Mouse (Mus musculus): Measurements from ENCODE around the gene Hes6. TPM values are rescaled to one million over a fixed set of nuclear protein-coding genes. Genes with fewer than 3 reads are reported as not detected.

Gene Hes6
- 100 and 101 TPM in 2 replicates for polyA plus RNA-seq (2014; fragmentation: Nextera tagmentation; extraction: Ambion mirVana)

DNA sequence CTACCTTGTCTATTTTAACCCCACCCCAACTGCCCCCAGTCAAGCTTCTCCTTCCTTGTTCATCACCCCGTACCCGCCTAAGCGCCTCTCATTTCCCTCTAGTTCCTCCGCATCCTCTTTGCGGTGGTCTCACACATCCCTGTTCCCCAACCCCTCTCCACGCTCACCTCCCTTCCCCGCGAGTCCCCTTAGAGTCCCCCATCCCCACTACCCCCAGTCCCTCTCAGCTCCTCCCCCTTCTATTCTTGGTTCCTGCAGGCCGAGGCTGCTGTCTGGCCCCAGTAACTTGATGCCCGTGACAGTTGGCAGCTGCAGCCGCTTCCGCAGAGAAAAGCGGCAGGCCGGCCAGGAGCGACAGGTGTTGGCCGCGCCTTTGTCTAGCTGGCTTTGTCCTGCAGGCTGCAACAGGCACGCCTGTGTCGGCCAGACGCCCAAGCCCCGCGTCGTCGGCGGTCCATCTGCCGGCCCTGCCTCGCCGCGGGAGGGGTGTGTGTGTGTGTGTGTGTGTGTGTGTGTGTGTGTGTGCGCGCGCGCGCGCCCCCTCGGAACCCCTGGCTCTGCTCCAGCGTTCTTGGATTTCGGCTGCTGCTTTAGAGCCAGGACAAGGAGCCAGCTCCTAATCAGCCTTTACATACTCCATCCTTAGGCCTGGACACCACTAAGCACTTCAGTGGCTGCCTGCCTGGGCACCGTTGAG, at the start of gene Hes6:
TSS of gene Hes6 (minus strand) at position 141 of the 697 bp plus-strand sequence.
- ATAC-seq (ENCODE audit: low read depth), result peak; percentile 46
- H3K4me2 ChIP-seq (ENCODE audit: low read depth, low read length), result peak within 1 kb of the TSS; percentile 98
- peaks cover 5% of the 10 kb centered on the region; the same call in 1 of the 2 replicates for H3K36me3 ChIP-seq (ENCODE audit: control insufficient read depth, insufficient read depth, low read length)
- 0% methylated on average over 38 of the region's 39 CpGs for WGBS
- peak within 1 kb of the TSS; percentile 84 for H3K4me3 ChIP-seq (ENCODE audit: low read depth, low read length)
- peaks cover 19% of the 10 kb centered on the region for H3K4me1 ChIP-seq (ENCODE audit: control insufficient read depth, insufficient read depth, low read length)
- no peaks in the 10 kb centered on the region for H3K9me3 ChIP-seq (ENCODE audit: control insufficient read depth, low read length)
- peak within 1 kb of the TSS; percentile 91 for H3K27ac ChIP-seq (ENCODE audit: low read depth, low read length)
- H3K9ac ChIP-seq (replicated peaks; ENCODE audit: low read depth, low read length), result peak within 1 kb of the TSS; percentile 88
- H3K27me3 ChIP-seq (ENCODE audit: control insufficient read depth, insufficient read depth, low read length), result no peaks in the 10 kb centered on the region

DNA sequence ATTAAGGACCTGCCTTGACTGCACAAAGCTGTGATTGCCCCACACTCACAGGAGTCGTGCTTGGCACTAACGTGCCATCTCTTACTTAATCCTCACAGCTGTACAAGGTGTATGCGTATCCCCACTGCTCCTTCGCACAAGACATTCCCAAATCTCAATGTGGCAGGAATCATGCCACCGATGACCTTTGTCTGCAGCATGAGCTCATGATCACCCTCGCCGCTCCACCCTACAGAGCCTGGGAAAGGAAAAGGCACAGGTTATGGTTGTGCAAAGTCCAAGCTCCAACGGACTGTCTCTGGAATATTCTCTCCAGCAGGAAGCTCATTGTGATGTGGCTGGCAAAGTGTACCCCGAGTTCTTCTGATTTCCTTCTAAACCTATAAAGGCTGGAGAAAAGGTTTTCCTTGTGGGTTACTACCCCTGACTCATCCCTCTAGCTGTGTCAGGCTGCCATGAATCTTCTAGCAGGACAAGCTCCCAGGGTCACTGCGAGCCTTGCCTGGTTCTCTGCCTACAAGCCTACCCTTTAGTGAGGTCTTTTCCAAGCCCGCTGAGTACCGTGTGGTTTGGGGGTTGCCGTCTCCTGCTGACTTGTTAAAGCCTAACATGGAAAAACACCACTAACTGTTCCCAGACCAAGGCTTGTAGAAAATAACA, 49.6 kb upstream of the Hes6 start:
- WGBS, result 90% methylated on average over 13 of the region's 13 CpGs
- H3K36me3 ChIP-seq (ENCODE audit: control insufficient read depth, insufficient read depth, low read length), result no peaks in the 10 kb centered on the region
- H3K4me1 ChIP-seq (ENCODE audit: control insufficient read depth, insufficient read depth, low read length), result peaks cover 4% of the 10 kb centered on the region; the same call in 1 of the 2 replicates
- no peak for ATAC-seq (ENCODE audit: low read depth)
- H3K9ac ChIP-seq (replicated peaks; ENCODE audit: low read depth, low read length), result no peak overlapping the region
- H3K4me2 ChIP-seq (ENCODE audit: low read depth, low read length), result no peak overlapping the region
- H3K27me3 ChIP-seq (ENCODE audit: control insufficient read depth, insufficient read depth, low read length), result no peaks in the 10 kb centered on the region
- H3K9me3 ChIP-seq (ENCODE audit: control insufficient read depth, low read length), result no peaks in the 10 kb centered on the region
- H3K27ac ChIP-seq (ENCODE audit: low read depth, low read length), result no peak overlapping the region
- no peak overlapping the region for H3K4me3 ChIP-seq (ENCODE audit: low read depth, low read length)

DNA sequence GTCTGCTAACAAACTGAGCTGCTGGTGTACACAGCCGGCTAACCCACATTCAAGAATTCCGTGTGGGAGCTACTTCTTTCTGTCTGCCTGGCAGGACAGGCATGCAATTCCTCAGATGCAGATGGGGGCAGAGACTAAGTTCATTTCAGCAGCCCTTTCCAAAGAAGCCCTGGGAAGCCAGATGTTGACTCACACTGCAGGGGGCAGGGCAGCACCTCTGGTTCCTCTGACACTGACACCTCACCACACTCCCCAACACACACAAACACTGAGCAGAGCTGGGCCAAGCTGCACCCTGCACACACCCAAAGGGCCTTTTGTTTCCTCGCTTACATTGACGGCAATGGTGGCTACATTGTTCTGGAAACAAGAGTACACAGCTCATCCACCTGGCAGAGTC, 46.7 kb upstream of the Hes6 start:
- ATAC-seq (ENCODE audit: low read depth), result no peak
- Histone ChIP-seq H3K9me3 (ENCODE audit: control insufficient read depth, low read length) (no peaks in the 10 kb centered on the region), H3K36me3 (ENCODE audit: control insufficient read depth, insufficient read depth, low read length) (no peaks in the 10 kb centered on the region), H3K9ac (replicated peaks; ENCODE audit: low read depth, low read length) (no peak overlapping the region), H3K27ac (ENCODE audit: low read depth, low read length) (no peak overlapping the region), H3K27me3 (ENCODE audit: control insufficient read depth, insufficient read depth, low read length) (no peaks in the 10 kb centered on the region), H3K4me3 (ENCODE audit: low read depth, low read length) (no peak overlapping the region), H3K4me1 (ENCODE audit: control insufficient read depth, insufficient read depth, low read length) (peaks cover 15% of the 10 kb centered on the region), H3K4me2 (ENCODE audit: low read depth, low read length) (no peak overlapping the region)
- 57% methylated on average over 4 of the region's 4 CpGs for WGBS

DNA sequence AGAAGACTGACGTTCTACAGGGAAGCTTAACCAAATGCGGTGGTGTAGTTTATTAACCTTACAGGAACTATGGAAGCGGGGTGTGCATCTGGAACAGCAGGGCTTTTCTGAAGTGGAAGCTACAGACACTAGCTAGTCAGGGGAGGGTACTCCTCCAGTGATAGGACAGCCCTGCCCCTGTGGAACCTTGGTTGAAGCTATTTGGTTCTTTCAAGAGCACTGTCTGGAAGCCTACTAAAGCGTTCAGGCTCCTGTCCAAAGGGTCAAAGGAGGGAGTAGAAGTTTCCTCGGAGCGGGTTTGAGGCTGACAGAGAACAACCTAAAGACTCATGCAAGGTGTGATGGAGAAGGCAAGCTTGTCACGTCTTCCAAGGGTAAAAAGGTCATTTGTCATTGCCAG, 46.2 kb upstream of the Hes6 start:
- no peaks in the 10 kb centered on the region for H3K9me3 ChIP-seq (ENCODE audit: control insufficient read depth, low read length)
- no peaks in the 10 kb centered on the region for H3K36me3 ChIP-seq (ENCODE audit: control insufficient read depth, insufficient read depth, low read length)
- H3K27ac ChIP-seq (ENCODE audit: low read depth, low read length), result peak overlapping the region; percentile 49; the same call in 1 of the 2 replicates
- ATAC-seq (ENCODE audit: low read depth), result no peak
- peak overlapping the region; percentile 76 for H3K4me3 ChIP-seq (ENCODE audit: low read depth, low read length)
- WGBS, result 45% methylated on average over 7 of the region's 7 CpGs
- no peaks in the 10 kb centered on the region for H3K27me3 ChIP-seq (ENCODE audit: control insufficient read depth, insufficient read depth, low read length)
- H3K4me2 ChIP-seq (ENCODE audit: low read depth, low read length), result peak overlapping the region; percentile 54
- H3K9ac ChIP-seq (replicated peaks; ENCODE audit: low read depth, low read length), result peak overlapping the region; percentile 8; the same call in 1 of the 2 replicates
- peaks cover 20% of the 10 kb centered on the region for H3K4me1 ChIP-seq (ENCODE audit: control insufficient read depth, insufficient read depth, low read length)

DNA sequence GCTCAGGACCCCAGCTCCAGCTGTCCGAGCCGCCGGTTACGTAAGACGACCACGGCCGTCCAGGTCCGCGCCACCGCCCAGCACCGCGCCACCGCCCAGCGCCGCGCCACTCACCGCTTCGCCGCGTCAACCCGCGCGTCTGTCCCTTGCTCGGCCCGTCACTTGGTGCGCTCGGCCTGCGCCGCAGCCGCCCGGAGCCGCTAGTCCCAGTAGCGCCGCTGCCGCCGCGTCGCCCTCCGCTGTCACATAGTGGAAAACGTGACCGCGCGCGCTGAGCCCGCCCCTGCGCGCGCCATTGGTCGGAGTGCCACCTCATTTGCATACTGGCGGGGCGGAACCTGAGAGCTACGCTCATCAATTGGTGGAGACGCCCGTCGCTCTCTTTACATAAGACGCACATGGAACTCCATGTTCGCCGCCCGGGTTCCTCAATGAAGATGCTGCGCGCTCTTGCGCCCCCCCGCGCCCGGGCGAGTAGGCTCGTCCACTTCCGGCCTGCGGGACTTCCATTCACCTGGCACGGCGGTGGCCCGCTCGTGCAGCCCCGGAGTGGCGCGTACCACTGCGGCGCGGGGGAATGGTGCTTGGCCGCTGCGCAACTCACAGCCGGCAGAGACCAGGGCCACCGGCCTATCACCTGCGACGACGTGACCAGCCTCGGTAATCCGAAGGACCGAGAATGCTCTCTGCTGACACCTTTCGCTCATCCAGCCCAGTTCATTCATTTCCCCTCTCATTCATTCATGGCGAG, 45.4 kb upstream of the Hes6 start, which contains the start of gene Per2:
TSS of gene Per2 (minus strand) at position 266 of the 751 bp plus-strand sequence.
- H3K4me3 ChIP-seq (ENCODE audit: low read depth, low read length), result peak within 1 kb of the TSS; percentile 76
- no peaks in the 10 kb centered on the region for H3K27me3 ChIP-seq (ENCODE audit: control insufficient read depth, insufficient read depth, low read length)
- peak within 1 kb of the TSS; percentile 90 for H3K4me2 ChIP-seq (ENCODE audit: low read depth, low read length)
- no peaks in the 10 kb centered on the region for H3K36me3 ChIP-seq (ENCODE audit: control insufficient read depth, insufficient read depth, low read length)
- H3K9me3 ChIP-seq (ENCODE audit: control insufficient read depth, low read length), result no peaks in the 10 kb centered on the region
- peak within 1 kb of the TSS; percentile 66 for H3K9ac ChIP-seq (replicated peaks; ENCODE audit: low read depth, low read length)
- H3K27ac ChIP-seq (ENCODE audit: low read depth, low read length), result peak within 1 kb of the TSS; percentile 80
- ATAC-seq (ENCODE audit: low read depth), result peak; percentile 98
- WGBS, result under 1% methylated on average over 81 of the region's 91 CpGs
- peaks cover 20% of the 10 kb centered on the region for H3K4me1 ChIP-seq (ENCODE audit: control insufficient read depth, insufficient read depth, low read length)

DNA sequence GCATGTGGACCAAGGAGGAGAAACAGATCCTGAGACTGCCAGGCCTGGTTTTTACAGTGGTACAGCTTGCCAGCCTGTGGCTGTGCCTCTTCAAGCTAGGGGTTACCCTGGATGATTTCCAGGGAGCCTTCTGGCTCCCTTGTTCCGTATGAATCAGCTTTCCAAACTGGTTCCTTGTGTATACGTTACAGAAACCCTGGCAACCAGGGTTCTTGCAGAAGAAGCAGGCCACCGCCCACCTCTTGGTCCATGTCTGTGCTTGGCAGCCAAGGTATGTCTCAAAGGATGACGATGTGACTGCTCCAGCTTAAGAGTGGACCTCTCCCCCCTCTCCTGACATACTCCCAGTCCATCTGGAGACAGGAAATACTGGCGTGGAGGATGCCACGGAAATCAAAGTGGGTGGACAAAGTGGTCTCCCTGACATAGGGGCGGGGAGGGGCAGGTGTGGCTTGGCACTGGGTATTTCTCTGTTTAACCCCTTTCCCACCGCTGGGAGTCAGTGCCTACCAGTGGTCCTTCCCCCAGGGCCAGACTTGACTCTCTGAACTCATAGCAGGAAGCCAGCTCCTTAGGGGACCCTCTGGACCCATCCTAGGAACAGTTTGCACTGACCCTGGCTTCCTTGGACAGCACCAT, 44.5 kb upstream of the Hes6 start:
- no peaks in the 10 kb centered on the region for H3K36me3 ChIP-seq (ENCODE audit: control insufficient read depth, insufficient read depth, low read length)
- H3K4me2 ChIP-seq (ENCODE audit: low read depth, low read length), result peak overlapping the region; percentile 90
- H3K9me3 ChIP-seq (ENCODE audit: control insufficient read depth, low read length), result no peaks in the 10 kb centered on the region
- peaks cover 20% of the 10 kb centered on the region for H3K4me1 ChIP-seq (ENCODE audit: control insufficient read depth, insufficient read depth, low read length)
- H3K4me3 ChIP-seq (ENCODE audit: low read depth, low read length), result peak overlapping the region; percentile 76
- 0 out of 2 replicates have a peak, but pooled peaks have one; percentile 2 for ATAC-seq (ENCODE audit: low read depth)
- 22% methylated on average over 8 of the region's 8 CpGs for WGBS
- peak overlapping the region; percentile 66 for H3K9ac ChIP-seq (replicated peaks; ENCODE audit: low read depth, low read length)
- no peaks in the 10 kb centered on the region for H3K27me3 ChIP-seq (ENCODE audit: control insufficient read depth, insufficient read depth, low read length)
- H3K27ac ChIP-seq (ENCODE audit: low read depth, low read length), result peak overlapping the region; percentile 80

DNA sequence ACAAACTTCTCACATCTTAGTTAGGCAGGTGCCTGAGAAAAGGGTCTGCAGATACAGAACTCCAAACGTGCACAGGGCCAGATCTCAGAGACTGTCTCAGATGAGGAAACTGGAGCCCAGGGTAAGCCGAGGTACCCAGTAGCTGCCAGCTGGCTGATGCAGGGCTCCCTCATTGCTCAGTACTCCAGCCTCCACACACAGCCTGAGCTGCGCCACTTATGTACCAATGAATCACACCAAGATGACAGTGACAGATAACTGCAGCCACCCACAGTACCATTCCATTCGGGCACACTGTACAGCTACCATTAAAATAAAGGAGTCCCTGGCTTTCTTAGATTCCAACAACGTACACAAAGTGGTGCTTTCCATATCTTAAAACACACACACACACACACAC, 43.9 kb upstream of the Hes6 start:
- Histone ChIP-seq H3K9me3 (ENCODE audit: control insufficient read depth, low read length) (no peaks in the 10 kb centered on the region), H3K27me3 (ENCODE audit: control insufficient read depth, insufficient read depth, low read length) (no peaks in the 10 kb centered on the region), H3K4me1 (ENCODE audit: control insufficient read depth, insufficient read depth, low read length) (peaks cover 20% of the 10 kb centered on the region), H3K36me3 (ENCODE audit: control insufficient read depth, insufficient read depth, low read length) (no peaks in the 10 kb centered on the region), H3K9ac (replicated peaks; ENCODE audit: low read depth, low read length) (no peak overlapping the region), H3K27ac (ENCODE audit: low read depth, low read length) (peak overlapping the region; percentile 25; the same call in 1 of the 2 replicates), H3K4me2 (ENCODE audit: low read depth, low read length) (no peak overlapping the region), H3K4me3 (ENCODE audit: low read depth, low read length) (no peak overlapping the region)
- 56% methylated on average over 5 of the region's 5 CpGs for WGBS
- ATAC-seq (ENCODE audit: low read depth), result no peak

DNA sequence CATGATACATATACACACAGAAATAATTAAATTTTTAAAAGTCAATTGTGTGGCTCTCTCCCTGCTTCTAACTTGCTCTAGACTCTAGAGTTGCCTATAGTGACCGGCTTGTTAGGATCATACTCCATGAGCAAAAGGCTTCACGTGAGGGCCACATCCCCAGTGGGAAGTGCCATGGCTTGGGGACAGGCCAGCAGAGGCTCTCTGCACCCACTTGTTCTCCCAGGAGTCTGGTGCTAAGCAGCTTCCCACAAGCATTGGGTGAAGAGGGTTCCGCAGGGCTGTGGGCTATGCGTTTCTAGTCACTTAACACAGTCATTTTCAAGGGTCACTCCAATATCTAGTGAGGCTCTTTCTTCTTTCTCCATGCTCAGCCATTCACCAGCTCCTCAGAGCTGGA, 43.3 kb upstream of the Hes6 start:
- Histone ChIP-seq H3K4me3 (ENCODE audit: low read depth, low read length) (no peak overlapping the region), H3K9ac (replicated peaks; ENCODE audit: low read depth, low read length) (no peak overlapping the region), H3K27me3 (ENCODE audit: control insufficient read depth, insufficient read depth, low read length) (no peaks in the 10 kb centered on the region), H3K4me2 (ENCODE audit: low read depth, low read length) (no peak overlapping the region), H3K4me1 (ENCODE audit: control insufficient read depth, insufficient read depth, low read length) (peaks cover 20% of the 10 kb centered on the region), H3K9me3 (ENCODE audit: control insufficient read depth, low read length) (no peaks in the 10 kb centered on the region), H3K27ac (ENCODE audit: low read depth, low read length) (no peak overlapping the region), H3K36me3 (ENCODE audit: control insufficient read depth, insufficient read depth, low read length) (no peaks in the 10 kb centered on the region)
- no peak for ATAC-seq (ENCODE audit: low read depth)
- WGBS, result 91% methylated on average over 4 of the region's 4 CpGs
